Mouse (Mus musculus) activated CD4-positive, CD25-positive, alpha-beta regulatory T cell, adult 4 months (primary cell): ENCODE measurements around the gene Adcy10. TPM values are rescaled to one million over a fixed set of nuclear protein-coding genes. Genes with fewer than 3 reads are reported as not detected.

Source experiments
- ATAC-seq: one replicate; pipeline ENCODE4 v1.8.0; 2017
- polyA plus RNA-seq, 2 experiments: library from polyadenylated mRNA; unstranded; fragments of 100-300 nt; shearing (Covaris generic); gene quantifications; one replicate each; pipeline ENCODE4 v1.2.1; 2017

Adcy10 gene
- polyA plus RNA-seq, 2 experiments from 2014 or later, result 0.75 TPM; not detected in 1

DNA sequence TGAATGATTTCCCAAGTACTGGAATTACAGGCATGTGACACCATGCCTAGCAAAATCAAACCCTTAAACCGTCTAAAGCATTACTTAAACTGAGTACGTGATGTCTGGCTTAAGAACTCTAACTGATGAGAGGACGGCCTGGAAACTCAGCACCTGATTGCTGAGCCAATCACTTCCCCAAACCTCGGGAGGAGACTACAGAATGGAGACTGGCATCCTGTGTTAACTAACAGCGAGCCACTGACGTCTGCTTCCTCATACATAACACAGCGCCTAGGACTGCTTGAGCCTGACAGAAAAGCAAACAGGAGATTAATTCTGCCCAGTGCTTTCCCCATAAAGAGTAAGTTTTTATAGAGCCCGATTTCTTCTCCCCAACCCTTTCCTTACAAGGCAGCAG is 119.2 kb downstream of the Adcy10 start:
- ATAC-seq, result no peak

DNA sequence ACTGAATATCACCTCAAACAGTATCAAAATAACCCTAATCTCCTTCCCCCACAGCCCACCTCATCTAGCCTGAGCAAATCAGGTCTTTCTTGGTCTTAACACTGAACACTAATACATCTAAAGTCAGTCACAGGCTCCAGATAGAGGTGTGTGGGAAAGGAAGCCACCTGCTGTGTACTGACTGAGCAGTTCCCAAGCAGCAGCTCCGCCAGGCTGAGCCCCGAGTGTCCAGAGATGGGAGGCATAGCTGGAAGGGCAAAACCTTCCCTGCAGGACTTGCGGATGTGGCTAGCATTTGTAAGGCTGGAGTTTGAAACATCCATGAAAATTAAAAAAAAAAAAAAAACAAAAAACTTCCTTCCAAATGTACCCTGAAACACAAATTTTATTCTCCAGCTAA is 120.1 kb downstream of the Adcy10 start:
- ATAC-seq, result no peak

DNA sequence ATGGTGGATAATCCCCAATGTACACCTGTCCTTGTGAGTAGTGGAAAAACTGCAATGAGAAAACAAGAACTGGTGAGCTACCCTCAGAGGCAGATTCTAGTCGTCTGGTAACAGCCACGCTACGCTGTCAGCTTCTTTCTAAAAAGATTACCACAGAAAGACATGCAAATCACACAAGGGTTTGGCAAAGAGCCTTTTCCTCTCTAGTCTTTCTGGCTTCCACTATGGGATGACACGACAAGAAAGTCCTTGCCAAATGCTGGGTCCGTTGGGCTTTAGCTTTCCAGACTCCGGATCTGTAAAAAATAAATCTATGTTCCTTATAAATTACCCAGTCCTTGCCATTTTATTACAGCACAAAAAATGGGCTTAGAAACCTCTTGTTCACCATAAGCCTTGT is 120.8 kb downstream of the Adcy10 start:
- no peak for ATAC-seq

DNA sequence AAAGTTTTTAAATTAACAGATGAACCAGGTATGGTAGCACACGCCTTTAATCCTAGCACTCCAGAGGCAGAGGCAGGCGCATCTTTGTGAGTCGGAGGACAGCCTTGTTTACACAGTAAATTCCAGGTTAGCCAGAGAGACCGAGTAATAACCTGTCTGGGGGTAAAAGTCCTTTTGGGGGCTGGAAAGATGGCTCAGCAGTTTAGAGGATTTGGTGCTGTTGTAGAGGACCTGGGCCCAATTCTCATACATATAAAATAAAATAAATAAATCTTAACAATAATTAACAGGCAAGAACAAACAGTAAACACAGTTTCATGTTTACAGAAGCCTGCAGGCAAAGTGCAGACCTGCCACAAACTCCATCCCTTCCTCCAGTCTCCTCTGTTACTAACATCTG is 123.9 kb downstream of the Adcy10 start:
- ATAC-seq, result no peak

DNA sequence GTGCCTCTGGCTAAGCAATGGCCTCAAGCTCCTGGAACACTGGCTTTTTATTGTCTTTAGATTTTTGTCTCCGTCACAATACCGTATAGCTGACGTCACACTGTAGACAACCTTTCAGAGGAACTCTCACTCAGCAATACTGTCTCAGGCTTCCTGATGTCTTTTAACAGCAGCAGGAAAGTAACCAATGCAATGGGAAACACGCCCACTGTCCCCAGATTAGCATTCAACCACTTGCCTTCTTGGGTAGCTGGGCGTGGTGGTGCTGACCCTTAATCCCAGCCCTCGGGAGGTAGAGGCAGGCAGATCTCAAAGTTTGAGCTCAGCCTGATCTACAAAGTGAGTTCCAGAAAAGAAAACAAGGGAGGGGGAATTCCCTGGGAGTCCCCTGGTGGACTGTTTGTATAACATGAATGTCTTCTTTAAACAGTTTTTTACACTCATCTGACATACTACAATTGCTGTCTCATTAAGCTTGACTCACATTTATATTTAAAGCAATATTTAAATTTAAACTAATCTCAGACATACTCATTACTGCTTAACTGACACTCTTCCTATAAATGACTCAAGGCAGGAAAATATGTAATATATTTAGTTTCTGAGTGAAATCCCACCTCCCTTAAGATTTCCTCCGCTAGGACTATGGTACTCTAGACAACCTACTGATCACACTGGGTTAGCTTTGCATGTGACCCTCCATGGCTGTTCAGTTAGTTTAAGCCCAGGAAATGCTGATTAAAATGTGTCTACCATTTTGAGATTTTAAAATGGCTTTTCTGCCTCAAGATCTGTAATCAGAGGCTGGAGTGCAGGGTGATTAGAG is 124.7 kb downstream of the Adcy10 start:
- ATAC-seq, result peak; percentile 61

DNA sequence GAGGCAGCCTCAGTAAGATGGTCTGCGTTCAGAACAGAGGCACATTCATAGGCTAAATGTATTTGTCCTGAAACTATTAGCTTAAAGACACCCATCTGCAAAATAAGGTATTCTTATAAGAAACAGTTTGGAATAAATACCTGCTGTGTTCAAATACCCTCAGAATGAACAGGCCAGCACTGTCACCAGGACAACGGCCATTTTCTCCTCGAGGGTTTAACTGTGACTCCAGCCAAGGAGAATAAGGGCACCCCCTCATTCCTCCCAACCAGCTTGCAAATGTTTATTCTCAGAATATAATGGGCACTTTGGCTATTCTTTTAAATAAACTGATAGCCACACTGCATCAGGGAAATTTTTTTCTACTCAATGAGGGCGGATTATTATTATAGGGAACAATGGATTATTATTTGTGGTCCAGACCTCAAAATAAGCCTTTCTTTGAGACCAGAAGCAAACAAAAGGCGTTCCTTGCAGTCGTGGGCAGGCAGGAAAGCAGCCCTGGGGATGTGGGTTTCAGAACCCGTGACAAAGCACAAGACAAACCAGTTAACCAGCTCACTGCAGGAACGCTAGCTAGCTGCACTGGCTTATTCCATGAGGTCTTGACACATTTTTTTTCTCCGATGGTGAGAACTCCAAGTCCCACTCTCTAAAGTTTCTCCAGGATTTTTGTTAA is 125.5 kb downstream of the Adcy10 start:
- no peak for ATAC-seq

DNA sequence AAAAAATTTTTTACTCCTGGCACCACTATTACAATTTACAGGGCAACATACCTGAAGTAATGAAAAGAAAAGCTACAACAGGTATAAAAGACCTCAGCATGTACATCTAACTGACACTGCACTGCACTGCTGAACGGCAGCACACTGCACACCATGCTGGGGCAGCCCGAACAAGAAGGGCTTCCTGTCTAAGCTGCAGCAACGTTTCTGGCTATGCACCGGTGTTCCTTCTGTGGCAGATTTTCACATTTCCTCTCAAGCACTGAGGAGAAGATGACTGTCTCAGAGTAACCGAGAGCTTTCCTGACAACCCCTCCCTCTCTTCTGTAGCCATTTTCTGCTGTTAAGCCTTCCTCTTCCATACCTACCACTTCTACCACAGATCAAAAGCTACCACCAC is 127.7 kb downstream of the Adcy10 start:
- no peak for ATAC-seq

DNA sequence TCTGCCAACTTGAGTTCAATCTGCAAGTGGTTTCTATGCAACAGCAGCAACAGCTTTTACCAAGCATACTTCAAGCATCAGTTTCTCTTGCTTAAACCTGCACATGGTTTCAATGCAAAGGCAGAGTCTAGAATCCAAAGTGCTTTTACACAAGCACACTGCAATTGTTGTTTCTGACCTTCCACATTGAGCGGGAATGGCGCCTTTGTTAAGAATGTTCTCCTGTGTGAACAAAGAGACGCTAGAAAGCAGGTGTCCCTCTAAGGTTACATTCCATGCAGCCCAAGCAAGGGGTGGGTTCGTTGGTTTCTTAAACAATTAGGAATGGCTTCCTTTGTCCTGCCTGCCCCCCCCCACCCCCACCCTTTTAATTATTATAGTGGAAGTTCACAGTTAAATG is 128.9 kb downstream of the Adcy10 start:
- no peak for ATAC-seq

DNA sequence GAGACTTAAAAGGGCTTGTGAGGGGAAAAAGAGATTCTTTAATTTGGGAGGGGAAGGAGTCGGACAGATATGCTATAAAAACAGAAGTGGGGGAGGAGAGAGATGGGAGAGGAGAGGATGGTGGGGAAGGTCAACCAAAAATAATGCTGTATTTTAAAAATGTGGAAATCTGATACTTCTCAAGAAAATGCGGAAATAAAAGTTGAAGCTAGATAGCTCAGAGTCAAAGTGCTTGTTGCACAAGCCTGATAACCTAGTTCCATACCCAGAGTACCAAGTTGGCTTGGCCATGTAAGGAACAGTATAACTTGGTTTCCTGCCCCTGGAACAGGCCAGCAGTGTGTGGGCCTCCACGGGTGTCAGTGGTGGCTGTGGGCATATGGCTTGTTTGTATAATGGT is 129.8 kb downstream of the Adcy10 start:
- ATAC-seq, result no peak

DNA sequence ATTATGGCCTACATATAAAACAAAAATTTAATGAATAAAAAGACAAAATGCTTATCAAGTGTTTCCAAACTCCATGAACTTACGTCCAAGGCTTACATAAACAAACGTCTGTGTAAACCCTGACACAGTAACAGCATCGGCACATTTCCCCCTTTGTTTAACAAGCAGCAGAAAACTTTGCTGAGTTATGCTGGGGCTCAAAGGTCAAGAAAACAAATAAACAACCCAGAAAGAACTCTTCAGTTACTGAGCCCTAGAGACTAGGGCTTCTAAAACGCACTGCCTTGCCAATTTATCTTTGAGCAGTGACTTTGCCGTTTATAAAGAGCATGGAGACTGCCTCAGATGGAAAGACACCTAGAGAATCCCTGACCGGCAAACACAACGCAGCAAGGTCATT is 131.7 kb downstream of the Adcy10 start:
- ATAC-seq, result no peak

DNA sequence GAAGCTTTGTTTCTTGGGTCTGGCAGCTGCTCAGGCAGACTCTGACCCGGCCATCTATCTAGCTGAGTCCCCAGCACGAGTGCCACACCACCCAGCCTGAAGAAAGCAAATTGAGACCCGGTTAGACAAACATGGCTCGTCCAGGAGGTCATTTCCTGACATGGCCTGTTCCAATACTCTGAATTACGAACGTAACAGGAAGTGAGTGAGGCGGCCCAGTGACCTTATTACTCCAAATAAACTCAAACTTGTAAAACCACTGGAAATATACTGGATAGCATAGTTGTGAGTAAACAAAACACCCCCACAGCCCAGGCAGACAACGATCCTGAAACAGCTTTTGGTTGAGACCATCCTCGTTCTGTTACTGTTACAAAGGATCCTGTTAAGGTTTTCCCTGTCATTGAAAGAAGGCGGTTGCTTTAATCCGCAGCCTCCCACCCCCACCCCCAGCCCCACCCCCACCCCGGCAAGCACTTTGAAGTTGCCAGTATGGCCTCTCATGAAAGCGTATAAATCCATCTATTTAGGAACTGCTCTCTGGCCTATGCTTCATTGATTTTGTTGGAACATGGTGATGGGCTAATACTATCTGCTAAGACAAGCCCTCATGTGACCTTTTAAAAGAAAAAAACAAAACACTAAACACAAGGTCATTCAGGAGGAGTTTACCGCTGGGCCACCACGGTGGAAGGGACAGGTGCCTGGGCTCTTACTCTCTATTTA is 132.3 kb downstream of the Adcy10 start:
- ATAC-seq, result no peak

DNA sequence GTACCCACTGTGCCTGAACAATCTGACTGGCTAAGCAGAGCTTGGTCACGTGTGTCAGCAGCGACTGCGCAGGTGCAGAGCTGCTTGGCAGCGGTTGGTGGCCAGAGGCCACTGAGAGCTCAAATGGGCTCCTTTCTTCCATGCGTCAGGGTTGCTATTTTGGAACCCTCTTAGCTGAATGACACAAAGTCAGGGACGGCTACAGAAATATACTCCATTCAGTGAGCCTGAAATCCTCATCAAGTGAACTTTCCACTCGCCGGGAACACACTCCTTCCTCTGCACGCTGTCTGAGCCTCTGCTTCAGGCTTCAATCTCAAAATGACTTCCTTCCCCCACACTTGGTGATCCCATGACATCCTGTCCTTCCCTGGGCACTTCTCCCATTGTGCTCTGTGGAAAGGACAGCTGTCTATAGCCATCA is 133.2 kb downstream of the Adcy10 start:
- no peak for ATAC-seq

DNA sequence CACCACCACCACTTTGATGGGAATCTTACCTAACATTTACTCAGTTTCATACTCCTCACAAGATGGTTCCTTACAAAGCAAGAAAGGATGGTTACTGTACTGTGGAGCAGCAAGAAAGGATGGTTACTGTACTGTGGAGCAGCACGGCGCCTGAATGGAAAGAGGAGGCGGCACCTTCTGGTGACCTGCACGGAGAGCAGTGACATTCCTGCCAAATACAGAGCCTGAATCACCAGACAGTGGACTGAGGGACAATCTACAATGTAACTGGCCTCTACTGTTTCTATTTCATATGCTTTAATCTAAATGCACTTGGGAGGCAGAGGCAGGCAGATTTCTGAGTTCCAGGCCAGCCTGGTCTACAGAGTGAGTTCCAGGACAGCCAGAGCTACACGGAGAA is 140.1 kb downstream of the Adcy10 start:
- ATAC-seq, result no peak

DNA sequence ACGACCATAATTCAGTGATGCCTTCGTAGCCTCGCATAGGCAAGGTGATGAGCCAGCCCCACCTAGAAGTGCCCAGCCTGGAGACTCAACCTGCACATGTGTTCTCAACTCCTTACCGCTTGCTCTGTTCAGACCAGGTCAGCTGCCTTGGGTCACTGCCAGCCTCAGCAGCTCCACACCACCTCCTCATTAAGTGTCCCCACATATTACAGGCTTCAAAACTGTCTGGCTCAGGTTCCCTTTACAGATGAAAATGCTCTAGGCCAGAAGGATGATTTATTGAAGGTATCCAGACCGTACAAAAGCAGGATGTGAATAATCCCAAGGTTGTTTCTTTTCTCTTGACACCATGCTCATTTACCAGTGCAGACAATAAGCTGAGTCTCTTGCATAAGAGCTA is 140.9 kb downstream of the Adcy10 start:
- no peak for ATAC-seq

Other genes with a start within 250 kb of the Adcy10 start
- gene Tiprl, start 248.2 kb upstream of the Adcy10 start, polyA plus RNA-seq, result 100 to 1,000 TPM; 115 to 125 TPM
- not detected for gene Gpr161, start 189.4 kb upstream of the Adcy10 start, polyA plus RNA-seq
- gene Dcaf6, start 24.7 kb upstream of the Adcy10 start, polyA plus RNA-seq, result 1 to 10 TPM; 5.8 to 8.0 TPM
- gene Mpc2, start 24.5 kb upstream of the Adcy10 start, polyA plus RNA-seq, result 10 to 100 TPM; 68.3 to 83.6 TPM
- gene Mpzl1, start 149.4 kb downstream of the Adcy10 start, polyA plus RNA-seq, result 1 to 10 TPM in 1 of 2 experiments, not detected in 1; 1.4 TPM
- gene Rcsd1, start 224.6 kb downstream of the Adcy10 start, polyA plus RNA-seq, result 100 to 1,000 TPM; 110 to 112 TPM